Mouse (Mus musculus) testis, adult 2 months (tissue): ENCODE data around the gene Tlr7.

Experiments used
- CTCF ChIP-seq: fragments of 200-500 bp; IDR thresholded peaks from 2 replicates; pipeline ENCODE4 v1.5.1; 2012; ENCODE audit warnings: low read depth, mild to moderate bottlenecking, inconsistent platforms, low read length, moderate library complexity; ENCODE audit not compliant: control insufficient read depth, insufficient read depth, insufficient replicate concordance
- POLR2A ChIP-seq: fragments of 200-500 bp; IDR thresholded peaks from 2 replicates; pipeline ENCODE4 v1.6.1; 2012; ENCODE audit warnings: low read depth, mild to moderate bottlenecking, inconsistent platforms, low read length, moderate library complexity; ENCODE audit not compliant: control insufficient read depth

- TF ChIP-seq CTCF = no peak
- no peak for TF ChIP-seq POLR2A
Observed at GRCm38 (mm10) chrX:167276551-167276950, 53.8 kb downstream of the Tlr7 start.
